Mouse (Mus musculus) heart, adult 11 months (tissue): Measurements from ENCODE around the gene Cfap74.
"Not testable (repeated sequence)": the region's sequence is repeated elsewhere in the genome, so short reads cannot be mapped to it uniquely, and the experiment has no call there.

Source experiments
- DNase-seq: peaks from one replicate; pipeline ENCODE4 v3.0.0; 2022

The Cfap74 gene

DNA sequence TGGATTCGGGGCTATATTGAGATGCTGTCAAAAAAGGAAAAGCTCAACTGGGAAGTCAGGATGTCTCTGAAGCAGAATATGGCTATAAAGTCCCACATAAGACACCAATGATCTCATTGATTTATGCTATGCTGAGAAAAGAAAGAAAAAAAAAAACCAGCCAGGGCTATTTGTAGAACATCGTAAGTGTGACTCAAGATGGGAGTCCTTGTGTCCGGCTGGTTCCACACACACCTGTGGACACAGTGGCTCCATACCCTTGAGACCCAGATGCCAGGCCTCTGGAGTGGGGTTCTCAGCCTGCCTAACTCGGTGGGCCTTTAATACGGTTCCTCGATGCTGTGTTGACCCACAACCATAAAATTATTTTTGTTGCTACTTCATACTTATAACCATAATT lies 3.1 kb downstream of the Cfap74 start:
- no peak for DNase-seq

DNA sequence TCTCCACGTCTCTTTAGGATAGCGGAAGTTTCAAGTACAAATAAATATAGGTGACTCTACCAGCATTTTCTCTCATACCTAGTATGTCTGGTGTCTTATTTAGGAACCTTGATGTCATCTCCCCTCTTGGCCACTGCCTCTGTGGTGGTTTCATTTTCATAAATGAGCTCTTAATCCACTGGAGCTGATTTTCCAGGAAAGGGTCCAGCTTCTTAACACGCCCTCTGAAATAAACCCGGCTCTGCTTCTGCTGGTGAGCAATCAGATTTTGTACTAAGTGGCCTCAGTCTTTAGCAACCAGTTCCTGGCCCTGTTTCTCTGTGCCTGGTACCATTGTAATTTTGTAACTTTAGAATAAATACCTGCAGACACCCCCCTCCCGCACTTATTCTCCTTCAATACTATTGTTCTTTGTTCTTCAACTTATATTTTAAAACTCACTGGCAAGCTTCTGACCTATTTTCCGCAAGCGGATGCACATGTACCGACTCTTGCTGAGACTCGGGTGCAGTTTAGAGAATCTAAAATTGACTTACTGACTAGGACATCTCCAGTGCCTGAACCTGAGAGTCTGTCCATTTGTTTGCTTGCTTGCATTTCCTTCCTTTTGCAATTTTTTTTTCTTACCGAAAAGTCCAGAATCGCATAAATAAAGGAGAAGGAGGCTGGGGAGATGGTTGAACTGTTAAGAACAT lies 4.8 kb downstream of the Cfap74 start:
- DNase-seq: no peak

DNA sequence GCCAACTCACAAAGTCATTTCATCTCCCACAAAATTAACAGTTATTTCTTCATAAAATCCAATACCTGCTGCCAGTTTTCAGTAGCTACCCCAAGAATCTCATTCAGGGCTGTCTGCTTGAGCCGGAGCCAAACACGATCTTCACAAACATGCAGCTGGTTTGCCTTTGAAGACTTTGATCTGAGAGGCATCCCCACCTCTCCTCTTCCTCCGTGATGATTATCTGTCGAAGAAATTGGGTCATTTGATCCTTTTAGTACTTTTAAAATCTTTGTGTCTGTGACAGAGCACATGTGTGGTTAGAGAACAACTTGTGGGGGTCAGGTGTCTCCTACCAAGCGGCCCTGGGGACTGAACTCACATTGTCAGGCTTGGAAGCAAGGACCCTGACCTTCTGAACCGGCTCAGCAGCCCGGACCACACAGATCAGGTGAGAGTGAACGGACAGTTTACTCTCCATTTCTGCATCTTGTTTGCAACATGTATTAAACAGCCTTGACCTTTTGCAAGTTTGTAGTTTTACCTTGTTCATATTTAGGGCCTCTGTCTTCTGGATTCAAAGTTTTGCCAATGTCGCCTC lies 5.8 kb downstream of the Cfap74 start:
- no peak for DNase-seq

- no peak for DNase-seq
These were observed 11.1 kb downstream of the Cfap74 start for GRCm38 (mm10) chr4:155420137-155420536.

GRCm38 (mm10) chr4:155421412-155422370 lies 12.7 kb downstream of the Cfap74 start:
- DNase-seq: not testable (repeated sequence)

DNA sequence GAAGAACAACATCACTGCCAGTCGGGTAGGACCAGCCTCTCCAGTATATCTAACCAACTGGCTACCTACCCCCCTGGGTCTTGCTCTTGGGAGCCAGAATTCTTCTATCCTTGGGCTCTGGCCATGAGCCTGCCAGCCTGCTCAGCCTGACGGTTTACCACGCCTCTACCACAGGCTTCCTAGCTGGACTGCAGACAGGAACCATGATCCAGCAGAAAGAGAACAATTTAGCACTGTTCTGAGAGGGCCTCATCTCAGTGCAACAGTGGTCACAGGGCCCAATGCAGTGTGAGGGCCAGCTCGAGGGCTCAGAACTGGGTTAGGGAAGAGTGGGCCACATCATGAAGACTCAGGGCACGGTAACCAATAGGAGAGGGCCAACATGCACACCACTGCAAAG lies 15.0 kb downstream of the Cfap74 start:
- no peak for DNase-seq

- no peak for DNase-seq
These were observed 17.3 kb downstream of the Cfap74 start for GRCm38 (mm10) chr4:155426272-155426671.

DNA sequence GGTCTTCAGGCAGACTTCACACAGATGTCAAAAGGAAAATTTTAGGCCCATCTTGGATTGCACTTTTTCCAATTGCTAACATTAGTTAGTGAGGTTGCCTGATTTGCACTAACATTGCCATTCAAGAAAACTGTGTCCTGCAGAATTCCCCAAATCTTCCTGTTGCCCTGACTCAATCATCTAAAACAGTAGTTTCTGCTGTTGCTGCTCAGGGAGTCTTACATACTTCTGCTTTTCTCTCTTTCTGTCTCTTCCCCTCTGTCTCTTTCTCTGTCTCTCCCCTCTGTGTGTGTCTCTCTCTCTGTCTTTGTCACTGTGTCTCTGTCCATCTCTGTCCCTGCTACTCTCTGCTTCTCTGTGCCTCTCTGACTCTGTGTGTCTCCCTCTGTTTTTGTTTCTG lies 19.5 kb downstream of the Cfap74 start:
- DNase-seq: no peak

DNA sequence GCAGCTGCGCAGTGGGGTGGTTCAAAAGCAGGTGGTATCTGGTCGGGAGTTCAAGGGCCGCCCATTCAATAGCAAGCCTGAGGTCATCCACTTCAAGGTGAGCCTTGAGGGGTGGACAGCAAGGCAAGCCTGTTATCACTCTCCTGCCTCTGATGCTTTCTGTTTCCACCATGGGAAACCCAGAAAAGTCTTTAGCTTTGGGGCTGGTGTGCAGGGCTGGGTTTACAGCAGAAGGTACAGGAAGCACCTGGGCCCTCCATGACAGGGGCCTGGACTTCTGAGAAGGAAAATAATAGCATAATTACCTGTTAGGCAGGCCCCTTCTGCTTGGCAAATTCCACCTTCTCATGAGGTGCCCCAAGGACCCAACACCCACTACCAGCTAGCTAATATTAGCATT lies 20.2 kb downstream of the Cfap74 start:
- no peak for DNase-seq

DNA sequence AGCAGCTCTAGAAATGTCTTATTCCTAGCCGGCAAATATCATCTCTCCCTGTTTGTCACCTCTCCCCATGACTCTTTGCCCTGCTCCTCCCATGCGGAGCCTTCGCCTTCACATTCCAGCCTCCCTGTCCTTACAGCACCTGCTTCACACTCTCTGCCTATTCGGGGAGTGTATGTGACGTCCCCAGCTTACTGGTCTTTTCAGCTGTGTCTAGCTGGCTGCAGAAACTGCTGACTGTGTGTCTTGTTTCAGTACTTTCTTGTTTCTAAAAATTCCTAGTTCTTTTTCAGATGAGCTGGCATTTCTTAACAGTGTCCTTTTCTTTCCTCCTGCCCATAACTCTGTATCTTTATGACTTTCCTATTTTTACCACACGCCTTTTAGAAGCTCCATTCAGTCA lies 23.4 kb downstream of the Cfap74 start:
- DNase-seq: no peak

- DNase-seq: peak; percentile 93
These were observed 25.0 kb downstream of the Cfap74 start for GRCm38 (mm10) chr4:155433993-155434392.

GRCm38 (mm10) chr4:155442808-155443207 lies 33.8 kb downstream of the Cfap74 start:
- no peak for DNase-seq

DNA sequence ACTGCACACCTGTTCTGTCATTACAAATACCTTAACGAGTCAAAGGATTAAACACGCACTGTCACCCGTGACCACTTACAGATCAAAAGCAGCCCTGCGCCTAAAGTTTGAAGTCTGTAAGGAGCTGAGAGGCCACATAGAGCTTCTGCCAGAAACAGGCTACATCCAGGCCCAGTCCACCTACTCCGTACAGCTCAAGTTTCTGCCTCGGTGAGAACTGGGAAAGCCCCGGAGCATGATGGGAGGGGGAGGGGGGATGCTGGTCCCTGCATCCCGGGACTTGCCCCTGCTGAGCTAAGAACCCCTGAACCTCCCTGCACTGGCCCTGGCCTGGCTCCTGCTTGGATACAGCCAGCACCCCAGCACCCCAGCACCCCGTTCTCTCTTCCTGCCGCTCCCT lies 42.6 kb downstream of the Cfap74 start:
- DNase-seq: peak; percentile 70

DNA sequence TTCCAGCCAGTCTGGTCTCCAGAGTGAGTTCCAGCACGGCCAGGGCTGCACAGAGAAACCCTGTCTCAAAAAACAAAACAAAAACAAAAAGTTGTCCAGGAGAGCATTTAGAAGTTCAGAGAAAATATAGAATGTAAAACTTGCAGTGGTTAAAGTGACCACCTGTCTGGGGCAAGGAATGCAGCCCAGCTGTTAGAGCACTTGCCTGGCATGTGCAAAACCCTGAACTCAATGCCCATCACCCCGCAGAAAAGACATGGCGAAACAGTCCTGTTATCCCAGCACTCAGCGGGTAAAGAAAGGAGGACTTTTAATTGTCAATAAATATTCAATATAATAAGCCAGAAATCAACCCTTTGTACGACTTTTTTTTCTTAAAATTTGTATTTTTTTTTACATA lies 49.6 kb downstream of the Cfap74 start:
- DNase-seq: no peak

DNA sequence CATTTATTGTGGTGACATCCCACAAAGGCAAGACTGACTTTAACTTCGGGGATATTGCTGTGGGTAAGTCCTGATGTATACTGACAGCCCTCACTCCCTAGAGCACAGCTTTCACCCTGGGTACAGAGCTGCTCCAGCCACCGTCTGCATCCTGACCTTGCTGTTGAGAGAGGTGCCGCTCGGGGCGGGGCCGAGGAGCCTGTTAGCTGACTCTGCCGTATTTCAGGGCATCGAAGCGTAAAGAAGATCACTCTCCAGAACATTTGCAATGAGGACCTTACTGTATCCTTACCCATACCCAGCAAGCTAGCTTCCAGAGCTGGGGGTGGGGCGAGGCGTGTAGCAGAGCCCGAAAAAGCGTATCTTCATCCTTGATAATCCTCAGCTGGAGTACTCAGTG lies 54.1 kb downstream of the Cfap74 start:
- peak; percentile 87 for DNase-seq

DNA sequence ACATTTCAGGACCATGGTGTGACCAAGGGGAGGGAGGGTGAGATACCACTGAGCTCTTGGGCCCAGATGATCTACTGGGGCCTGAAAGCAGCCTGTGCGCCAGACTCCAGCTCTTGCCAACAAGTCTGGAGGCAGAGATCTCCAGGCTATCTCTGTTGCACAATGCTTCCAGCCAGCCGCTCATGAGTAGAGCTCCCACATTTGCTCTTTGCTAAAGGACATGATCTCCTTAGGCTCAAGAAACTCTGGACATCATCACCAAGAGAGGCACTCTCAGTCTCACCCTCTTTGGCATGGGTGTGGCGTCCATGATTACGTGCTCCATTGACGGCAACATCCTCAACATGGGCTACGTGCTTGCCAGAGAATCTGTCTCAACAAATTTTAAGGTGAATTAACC lies 54.6 kb downstream of the Cfap74 start:
- DNase-seq: peak; percentile 96

DNA sequence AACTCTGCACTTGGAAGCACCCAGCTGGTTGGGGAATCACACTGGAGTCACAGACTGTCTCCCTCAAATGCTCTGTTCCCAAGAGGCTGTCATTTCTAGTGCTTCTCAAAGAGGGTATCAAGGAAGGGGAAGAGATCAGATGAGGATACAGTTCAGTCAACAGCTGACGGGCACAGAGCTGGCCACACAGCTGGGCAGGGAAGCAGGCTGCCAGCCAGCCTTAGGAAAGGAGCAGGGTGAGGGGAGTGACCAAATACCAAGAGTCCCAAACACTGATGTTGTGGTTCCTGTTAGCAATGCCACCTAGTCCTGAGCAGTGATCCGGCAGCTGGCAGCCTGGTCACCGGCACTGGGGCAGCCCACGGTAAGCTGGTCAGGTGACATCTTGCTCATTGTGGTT lies 55.1 kb downstream of the Cfap74 start:
- no peak for DNase-seq

DNA sequence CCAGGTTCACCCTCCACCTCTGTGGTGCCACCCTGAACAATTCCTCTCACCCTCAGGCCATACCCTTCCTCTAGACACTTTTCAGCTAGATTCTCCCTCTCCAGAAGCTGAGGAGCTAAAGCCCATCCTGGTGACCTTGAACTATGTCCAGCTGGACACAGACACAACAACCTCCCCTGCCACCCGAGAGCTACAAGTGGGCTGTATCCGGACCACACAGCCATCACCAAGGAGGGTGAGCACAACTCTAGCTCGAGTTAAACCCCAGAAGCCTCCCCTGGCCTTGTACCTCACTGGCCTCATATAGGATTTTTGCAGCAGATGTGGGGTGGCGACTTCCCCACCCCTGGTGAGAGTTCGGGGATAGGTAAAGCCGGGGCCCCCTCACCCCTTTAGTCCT lies 56.6 kb downstream of the Cfap74 start:
- DNase-seq: peak; percentile 88

- DNase-seq: no peak
These were observed 57.1 kb downstream of the Cfap74 start for GRCm38 (mm10) chr4:155466080-155466479.

- peak; percentile 92 for DNase-seq
These were observed 58.4 kb downstream of the Cfap74 start for GRCm38 (mm10) chr4:155467237-155468010.

DNA sequence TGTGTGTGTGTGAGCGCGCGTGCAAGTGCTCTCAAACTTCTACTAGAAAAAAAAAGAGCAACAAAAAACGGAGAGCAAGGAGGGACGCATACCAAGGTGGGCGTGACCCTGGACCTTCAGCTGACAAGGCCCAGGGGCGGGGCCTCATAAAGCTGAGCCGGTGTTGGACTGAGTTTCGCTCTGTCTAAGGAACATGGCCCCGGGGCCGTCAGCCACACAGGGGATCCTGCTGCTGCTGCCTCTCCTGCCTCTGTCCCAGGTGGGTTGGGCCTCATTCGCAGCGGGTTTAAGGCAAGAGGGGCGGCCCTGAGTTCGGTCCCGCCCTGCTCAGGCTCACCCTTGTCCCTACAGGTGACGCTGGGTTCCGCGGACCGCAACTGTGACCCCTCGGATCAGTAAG lies 60.0 kb downstream of the Cfap74 start, which contains the start of gene Tmem52:
Tmem52 (plus strand) TSS at position 163 of the 400 bp plus-strand sequence.
- DNase-seq: peak; percentile 96

DNA sequence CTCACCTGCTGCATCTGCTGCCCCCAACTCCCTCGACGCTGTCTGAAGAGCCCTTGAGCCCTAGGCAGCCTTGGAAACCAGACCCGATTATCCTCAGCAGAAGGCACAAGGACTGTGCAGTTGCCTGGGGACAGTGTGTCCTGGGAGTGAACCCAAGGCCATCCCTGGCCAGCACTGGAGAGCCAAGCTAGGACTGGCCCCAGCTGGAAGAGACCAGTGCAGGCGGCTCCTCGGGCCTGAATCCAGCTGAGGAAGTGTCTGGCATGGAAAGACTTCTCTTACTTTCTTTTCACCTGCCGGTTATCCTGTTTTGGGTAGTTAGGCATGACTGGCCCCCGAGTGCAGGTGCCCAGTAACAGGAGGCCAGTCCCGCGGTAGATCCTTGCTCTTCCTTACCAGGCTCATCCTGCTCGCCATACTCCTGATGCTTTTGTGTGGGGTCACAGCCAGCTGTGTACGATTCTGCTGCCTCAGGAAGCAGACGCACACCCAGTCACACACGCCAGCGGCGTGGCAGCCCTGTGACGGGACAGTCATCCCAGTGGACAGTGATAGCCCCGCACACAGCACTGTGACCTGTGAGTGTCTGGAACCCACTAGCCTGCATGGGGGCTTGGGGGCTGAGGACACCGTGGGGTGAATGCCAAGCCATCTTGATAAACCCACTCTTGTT lies 60.7 kb downstream of the Cfap74 start:
- peak; percentile 98 for DNase-seq
